Mouse (Mus musculus) hindbrain, embryonic 14.5 days (tissue): Measurements from ENCODE around the gene Gm9733. TPM values are rescaled to one million over a fixed set of nuclear protein-coding genes. Genes with fewer than 3 reads are reported as not detected.
"Not testable (repeated sequence)": the region's sequence is repeated elsewhere in the genome, so short reads cannot be mapped to it uniquely, and the experiment has no call there.

Source experiments
- ATAC-seq: fragments of 200-750 bp; cut with Nextera tagmentation; 2 replicates; pipeline ENCODE4 v1.8.0; 2017; ENCODE audit warnings: moderate number of reproducible peaks, mild to moderate bottlenecking, moderate TSS enrichment, moderate library complexity; ENCODE audit not compliant: low FRiP score
- DNase-seq: peaks from one replicate; pipeline ENCODE4 v3.0.0-alpha.2; 2015; ENCODE audit warnings: low spot score
- H3K27ac ChIP-seq: fragments of 300-500 bp; sonication (generic); 2 replicates; pipeline ENCODE4 v1.5.1; 2014; ENCODE audit warnings: mild to moderate bottlenecking, moderate library complexity
- H3K27me3 ChIP-seq: fragments of 300-500 bp; sonication (generic); 2 replicates; pipeline ENCODE4 v1.6.1; 2014; ENCODE audit warnings: mild to moderate bottlenecking, low read length, mixed read lengths; ENCODE audit not compliant: control insufficient read depth, insufficient read depth
- H3K36me3 ChIP-seq: fragments of 300-500 bp; sonication (generic); replicated peaks from 2 replicates; pipeline ENCODE4 v1.6.1; 2014; ENCODE audit not compliant: control insufficient read depth, insufficient read depth
- H3K4me1 ChIP-seq: fragments of 300-500 bp; sonication (generic); replicated peaks from 2 replicates; pipeline ENCODE4 v1.6.1; 2014; ENCODE audit warnings: antibody characterized with exemption, low read length, mixed read lengths; ENCODE audit not compliant: control insufficient read depth, insufficient read depth
- H3K4me2 ChIP-seq: fragments of 300-500 bp; sonication (generic); replicated peaks from 2 replicates; pipeline ENCODE4 v1.6.1; 2014; ENCODE audit warnings: mild to moderate bottlenecking, moderate library complexity
- H3K4me3 ChIP-seq: fragments of 300-500 bp; sonication (generic); replicated peaks from 2 replicates; pipeline ENCODE4 v1.5.1; 2014; ENCODE audit warnings: mild to moderate bottlenecking, low read length
- H3K9ac ChIP-seq: fragments of 300-500 bp; sonication (generic); 2 replicates; pipeline ENCODE4 v1.6.1; 2014
- H3K9me3 ChIP-seq: fragments of 300-500 bp; sonication (generic); 2 replicates; pipeline ENCODE4 v1.6.1; 2016; ENCODE audit warnings: low read length; ENCODE audit not compliant: control insufficient read depth
- WGBS: fragments of 180-500 bp; shearing (Covaris S2); extraction: QIAGEN DNeasy Blood & Tissue Kit; methylation state at CpG from one replicate; pipeline ENCODE4 v1.1.7; 2014; 5-methylcytosine and 5-hydroxymethylcytosine counted together
- polyA plus RNA-seq: library from polyadenylated mRNA; unstranded; fragments of >200 nt; fragmentation: Nextera tagmentation; extraction: Ambion mirVana; gene quantifications from 2 replicates; pipeline ENCODE4 v1.2.1, GENCODE M21; 2014

The Gm9733 gene
- not detected in 2 replicates for polyA plus RNA-seq

- Histone ChIP-seq H3K4me3 (no peak within 1 kb of the TSS), H3K27me3 (no peaks in the 10 kb centered on the region), H3K27ac (no peak within 1 kb of the TSS), H3K36me3 (no peaks in the 10 kb centered on the region), H3K4me2 (no peak within 1 kb of the TSS), H3K9me3 (no peaks in the 10 kb centered on the region), H3K9ac (no peak within 1 kb of the TSS), H3K4me1 (no peaks in the 10 kb centered on the region)
- 0 out of 2 replicates have a peak, but pooled peaks have one; percentile 24 for ATAC-seq
- WGBS, result 96% methylated on average over 3 of the region's 3 CpGs
- DNase-seq, result no peak
Observed at GRCm38 (mm10) chr3:15332063-15332462, at the start of gene Gm9733. TSS of gene Gm9733 (minus strand) at chr3:15332302.

GRCm38 (mm10) chr3:15355690-15356089 is 23.6 kb upstream of the Gm9733 start:
- not testable (repeated sequence) for DNase-seq, ATAC-seq, H3K36me3 ChIP-seq, H3K4me1 ChIP-seq, H3K27ac ChIP-seq, H3K4me3 ChIP-seq, H3K27me3 ChIP-seq, H3K4me2 ChIP-seq, H3K9ac ChIP-seq, H3K9me3 ChIP-seq
- WGBS, result 83% methylated on average over 3 of the region's 3 CpGs

GRCm38 (mm10) chr3:15350318-15350717 is 18.2 kb upstream of the Gm9733 start:
- H3K27ac ChIP-seq, H3K4me1 ChIP-seq, H3K9ac ChIP-seq, H3K4me3 ChIP-seq, H3K36me3 ChIP-seq, ATAC-seq, H3K4me2 ChIP-seq, H3K9me3 ChIP-seq, DNase-seq, H3K27me3 ChIP-seq: not testable (repeated sequence)
- 98% methylated on average over 1 of the region's 2 CpGs for WGBS

- H3K4me1 ChIP-seq, ATAC-seq, H3K27ac ChIP-seq, H3K4me2 ChIP-seq, H3K4me3 ChIP-seq, H3K9me3 ChIP-seq, H3K36me3 ChIP-seq, DNase-seq, H3K9ac ChIP-seq, H3K27me3 ChIP-seq: not testable (repeated sequence)
- 79% methylated on average over 3 of the region's 3 CpGs for WGBS
Observed at GRCm38 (mm10) chr3:15345606-15346005, 13.5 kb upstream of the Gm9733 start.

GRCm38 (mm10) chr3:15340287-15340686 is 8.2 kb upstream of the Gm9733 start:
- no peak for DNase-seq
- 64% methylated on average over 1 of the region's 1 CpGs for WGBS

GRCm38 (mm10) chr3:15334182-15334581 is 2.1 kb upstream of the Gm9733 start:
- DNase-seq (no peak), ATAC-seq (no peak)
- Histone ChIP-seq H3K27me3 (no peaks in the 10 kb centered on the region), H3K36me3 (no peaks in the 10 kb centered on the region), H3K27ac (no peak overlapping the region), H3K4me1 (no peaks in the 10 kb centered on the region), H3K9ac (no peak overlapping the region), H3K4me2 (no peak overlapping the region), H3K9me3 (no peaks in the 10 kb centered on the region), H3K4me3 (no peak overlapping the region)
- 75% methylated on average over 2 of the region's 2 CpGs for whole genome bisulfite sequencing

More at GRCm38 (mm10) chr3:15340287-15340686, 8.2 kb upstream of the Gm9733 start:
- no peaks in the 10 kb centered on the region for H3K27me3 ChIP-seq
- H3K27ac ChIP-seq, result no peak overlapping the region
- no peaks in the 10 kb centered on the region for H3K4me1 ChIP-seq
- ATAC-seq, result no peak
- H3K9ac ChIP-seq, result no peak overlapping the region
- no peak overlapping the region for H3K4me2 ChIP-seq
- H3K9me3 ChIP-seq, result no peaks in the 10 kb centered on the region
- no peaks in the 10 kb centered on the region for H3K36me3 ChIP-seq
- H3K4me3 ChIP-seq, result no peak overlapping the region

- 77% methylated on average over 3 of the region's 3 CpGs for WGBS
- no peak overlapping the region for H3K4me3 ChIP-seq
- no peak overlapping the region for H3K9ac ChIP-seq
- ATAC-seq (no peak), DNase-seq (no peak)
- H3K27ac ChIP-seq, result no peak overlapping the region
- no peaks in the 10 kb centered on the region for H3K36me3 ChIP-seq
- no peaks in the 10 kb centered on the region for H3K9me3 ChIP-seq
- no peaks in the 10 kb centered on the region for H3K4me1 ChIP-seq
- no peak overlapping the region for H3K4me2 ChIP-seq
- no peaks in the 10 kb centered on the region for H3K27me3 ChIP-seq
Observed at GRCm38 (mm10) chr3:15331545-15331944, 557 bp downstream of the Gm9733 start.

- Histone ChIP-seq H3K27ac (no peak overlapping the region), H3K9me3 (no peaks in the 10 kb centered on the region), H3K36me3 (no peaks in the 10 kb centered on the region), H3K4me3 (no peak overlapping the region), H3K4me2 (no peak overlapping the region), H3K9ac (no peak overlapping the region), H3K27me3 (no peaks in the 10 kb centered on the region), H3K4me1 (no peaks in the 10 kb centered on the region)
- no peak for ATAC-seq
- DNase-seq, result no peak
Observed at GRCm38 (mm10) chr3:15329549-15329948, 2.6 kb downstream of the Gm9733 start.

GRCm38 (mm10) chr3:15284424-15285328 is 47.4 kb downstream of the Gm9733 start:
- Histone ChIP-seq H3K9me3 (no peaks in the 10 kb centered on the region), H3K36me3 (no peaks in the 10 kb centered on the region), H3K27ac (no peak overlapping the region), H3K4me2 (no peak overlapping the region), H3K9ac (no peak overlapping the region), H3K27me3 (no peaks in the 10 kb centered on the region), H3K4me1 (no peaks in the 10 kb centered on the region), H3K4me3 (no peak overlapping the region)
- ATAC-seq, result no peak
- no peak for DNase-seq
- WGBS, result 90% methylated on average over 6 of the region's 6 CpGs
